Mouse (Mus musculus) intestine, postnatal 0 days (tissue): ENCODE results near the gene Orm3. TPM values are rescaled to one million over a fixed set of nuclear protein-coding genes. Genes with fewer than 3 reads are reported as not detected.
"Not testable (repeated sequence)": the region's sequence is repeated elsewhere in the genome, so short reads cannot be mapped to it uniquely, and the experiment has no call there.

ENCODE experiments used
- ATAC-seq: fragments of 200-750 bp; cut with Nextera tagmentation; 2 replicates; pipeline ENCODE4 v1.8.0; 2017; ENCODE audit warnings: mild to moderate bottlenecking, moderate TSS enrichment, moderate library complexity
- H3K27ac ChIP-seq: fragments of 300-500 bp; sonication (generic); 2 replicates; pipeline ENCODE4 v1.5.1; 2014; ENCODE audit warnings: mild to moderate bottlenecking, low read depth, low read length, moderate library complexity
- H3K27me3 ChIP-seq: fragments of 300-500 bp; sonication (generic); replicated peaks from 2 replicates; pipeline ENCODE4 v1.6.1; 2014; ENCODE audit warnings: low read length, mixed read lengths; ENCODE audit not compliant: control insufficient read depth, insufficient read depth
- H3K36me3 ChIP-seq: fragments of 300-500 bp; sonication (generic); 2 replicates; pipeline ENCODE4 v1.6.1; 2014; ENCODE audit warnings: mild to moderate bottlenecking, moderate library complexity; ENCODE audit not compliant: control insufficient read depth, insufficient read depth
- H3K4me1 ChIP-seq: fragments of 300-500 bp; sonication (generic); replicated peaks from 2 replicates; pipeline ENCODE4 v1.6.1; 2014; ENCODE audit warnings: antibody characterized with exemption, low read length, mixed read lengths; ENCODE audit not compliant: control insufficient read depth, insufficient read depth
- H3K4me2 ChIP-seq: fragments of 300-500 bp; sonication (generic); replicated peaks from 2 replicates; pipeline ENCODE4 v1.6.1; 2014; ENCODE audit warnings: low read depth, mild to moderate bottlenecking, moderate library complexity
- H3K4me3 ChIP-seq: fragments of 300-500 bp; sonication (generic); 2 replicates; pipeline ENCODE4 v1.5.1; 2014; ENCODE audit warnings: low read depth, low read length
- H3K9ac ChIP-seq: fragments of 300-500 bp; sonication (generic); 2 replicates; pipeline ENCODE4 v1.6.1; 2014; ENCODE audit warnings: mild to moderate bottlenecking, low read depth, low read length
- H3K9me3 ChIP-seq: fragments of 300-500 bp; sonication (generic); 2 replicates; pipeline ENCODE4 v1.6.1; 2016; ENCODE audit warnings: mixed run types; ENCODE audit not compliant: control insufficient read depth
- CTCF ChIP-seq: sonication (generic); IDR thresholded peaks from 2 replicates; pipeline ENCODE4 v1.5.1; 2016; ENCODE audit warnings: low read depth, mild to moderate bottlenecking, control low read depth, antibody characterized with exemption, moderate library complexity
- WGBS: fragments of 180-500 bp; shearing (Covaris S2); extraction: QIAGEN DNeasy Blood & Tissue Kit; methylation state at CpG from one replicate; pipeline ENCODE4 v1.1.7; 2014; 5-methylcytosine and 5-hydroxymethylcytosine counted together
- polyA plus RNA-seq: library from polyadenylated mRNA; unstranded; fragments of >200 nt; fragmentation: Nextera tagmentation; extraction: Ambion mirVana; gene quantifications from 2 replicates; pipeline ENCODE4 v1.2.1, GENCODE M21; 2015

Gene Orm3
- polyA plus RNA-seq, 1 experiment from 2014 or later, result not detected

GRCm38 (mm10) chr4:63316076-63316746, 39.8 kb upstream of the Orm3 start:
- H3K27ac ChIP-seq, result no peak overlapping the region
- no peaks in the 10 kb centered on the region for H3K9me3 ChIP-seq
- peaks cover 4% of the 10 kb centered on the region for H3K36me3 ChIP-seq
- H3K9ac ChIP-seq, result no peak overlapping the region
- TF ChIP-seq CTCF, result peak; percentile 16; the same call in 1 of the 2 replicates
- no peak overlapping the region for H3K4me2 ChIP-seq
- no peaks in the 10 kb centered on the region for H3K27me3 ChIP-seq
- 60% methylated on average over 9 of the region's 9 CpGs for WGBS
- H3K4me3 ChIP-seq, result no peak overlapping the region
- no peaks in the 10 kb centered on the region for H3K4me1 ChIP-seq
- ATAC-seq, result peak; percentile 40; the same call in 1 of the 2 replicates

GRCm38 (mm10) chr4:63319566-63319965, 36.4 kb upstream of the Orm3 start:
- peaks cover 24% of the 10 kb centered on the region for H3K36me3 ChIP-seq
- not testable (repeated sequence) for H3K9ac ChIP-seq, H3K4me3 ChIP-seq, H3K9me3 ChIP-seq, ATAC-seq, H3K27me3 ChIP-seq, H3K27ac ChIP-seq, H3K4me2 ChIP-seq, H3K4me1 ChIP-seq
- 31% methylated on average over 3 of the region's 3 CpGs for WGBS
- TF ChIP-seq CTCF, result peak; percentile 79

- Histone ChIP-seq H3K4me2 (no peak overlapping the region), H3K27me3 (no peaks in the 10 kb centered on the region), H3K36me3 (peaks cover 33% of the 10 kb centered on the region), H3K27ac (no peak overlapping the region), H3K9me3 (no peaks in the 10 kb centered on the region), H3K9ac (no peak overlapping the region), H3K4me3 (no peak overlapping the region), H3K4me1 (no peaks in the 10 kb centered on the region)
- WGBS, result 74% methylated on average over 8 of the region's 8 CpGs
- ATAC-seq, result peak; percentile 62
- TF ChIP-seq CTCF, result no peak
These were observed 32.6 kb upstream of the Orm3 start for GRCm38 (mm10) chr4:63323275-63323815.

- Histone ChIP-seq H3K27me3 (no peaks in the 10 kb centered on the region), H3K36me3 (peaks cover 8% of the 10 kb centered on the region; the same call in 1 of the 2 replicates), H3K9me3 (no peaks in the 10 kb centered on the region), H3K4me1 (no peaks in the 10 kb centered on the region), H3K4me3 (no peak overlapping the region), H3K9ac (no peak overlapping the region), H3K4me2 (no peak overlapping the region), H3K27ac (no peak overlapping the region)
- 98% methylated on average over 4 of the region's 4 CpGs for WGBS
- no peak for ATAC-seq
- no peak for TF ChIP-seq CTCF
These were observed 22.6 kb upstream of the Orm3 start for GRCm38 (mm10) chr4:63333403-63333802.

- no peak for ATAC-seq
- no peak overlapping the region for H3K4me3 ChIP-seq
- H3K27me3 ChIP-seq, result no peaks in the 10 kb centered on the region
- no peak for TF ChIP-seq CTCF
- no peaks in the 10 kb centered on the region for H3K9me3 ChIP-seq
- no peak overlapping the region for H3K4me2 ChIP-seq
- H3K36me3 ChIP-seq, result no peaks in the 10 kb centered on the region
- 65% methylated on average over 3 of the region's 3 CpGs for WGBS
- no peaks in the 10 kb centered on the region for H3K4me1 ChIP-seq
- no peak overlapping the region for H3K9ac ChIP-seq
- no peak overlapping the region for H3K27ac ChIP-seq
These were observed 17.4 kb upstream of the Orm3 start for GRCm38 (mm10) chr4:63338414-63339076.

- no peak for TF ChIP-seq CTCF
- Histone ChIP-seq H3K4me3 (no peak overlapping the region), H3K27me3 (no peaks in the 10 kb centered on the region), H3K36me3 (no peaks in the 10 kb centered on the region), H3K4me1 (no peaks in the 10 kb centered on the region), H3K9me3 (no peaks in the 10 kb centered on the region), H3K4me2 (no peak overlapping the region), H3K9ac (no peak overlapping the region), H3K27ac (no peak overlapping the region)
- ATAC-seq, result no peak
- WGBS, result 58% methylated on average over 4 of the region's 4 CpGs
These were observed 13.5 kb upstream of the Orm3 start for GRCm38 (mm10) chr4:63342491-63342890.
